8 mouse cellular contexts compared by ENCODE assay signal in genomic region chr15:32243096-32243785, GRCm38 (mm10). TPM values are rescaled to one million over a fixed set of nuclear protein-coding genes. Genes with fewer than 3 reads are reported as not detected.
DNase-seq lines count a peak whose midpoint lies in the region; ATAC-seq lines count a peak whose summit lies in the region.

No protein-coding gene starts in this region.

- H3K9me3 ChIP-seq in embryonic facial prominence, embryonic 14.5 days (ENCODE audit: control insufficient read depth, low read length) = no peaks in the 10 kb centered on the region
- H3K9me3 ChIP-seq in heart, embryonic 15.5 days (replicated peaks) = no peaks in the 10 kb centered on the region

- peaks cover 14% of the 10 kb centered on the region for H3K36me3 ChIP-seq in embryonic facial prominence, embryonic 14.5 days (ENCODE audit: control insufficient read depth, insufficient read depth, low read length)
- H3K36me3 ChIP-seq in heart, embryonic 15.5 days = peaks cover 7% of the 10 kb centered on the region; the same call in 1 of the 2 replicates

- intact Hi-C loops in left cerebral cortex, postnatal 4 days (cut with DNase I) = loop anchor here (10.0 kb wide), 1 partner anchor 628 kb away; no protein-coding TSS in a partner anchor

- no peak for ATAC-seq in embryonic facial prominence, embryonic 14.5 days (ENCODE audit: low read depth)
- ATAC-seq in heart, embryonic 15.5 days (replicated peaks; ENCODE audit: insufficient number of reproducible peaks, insufficient read depth, low FRiP score, low read depth) = no peak
- ATAC-seq in megakaryocyte, adult 5-6 weeks (ENCODE audit: poor library complexity, severe bottlenecking) = no peak

- peak; percentile 68 for DNase-seq in adipocyte (ENCODE audit: low spot score)
- peak; percentile 89 for DNase-seq in embryonic facial prominence, embryonic 14.5 days (ENCODE audit: low spot score)
- DNase-seq in kidney, postnatal 14 days = peak; percentile 82
- peak; percentile 62 to 74 for DNase-seq in lung, postnatal 4 days
- DNase-seq in left cerebral cortex, adult 18-20 months (ENCODE audit: low spot score in 2 of 2) = no peak
- no peak for DNase-seq in left cerebral cortex, postnatal 4 days

- peaks cover 19% of the 10 kb centered on the region; the same call in 1 of the 2 replicates for H3K4me1 ChIP-seq in embryonic facial prominence, embryonic 14.5 days (ENCODE audit: control insufficient read depth, insufficient read depth, low read length)
- peaks cover 18% of the 10 kb centered on the region for H3K4me1 ChIP-seq in heart, embryonic 15.5 days (replicated peaks)

- peak overlapping the region; percentile 86 for H3K27ac ChIP-seq in embryonic facial prominence, embryonic 14.5 days (replicated peaks; ENCODE audit: low read depth, low read length)
- H3K27ac ChIP-seq in heart, embryonic 15.5 days = peak overlapping the region; percentile 69

- H3K9ac ChIP-seq in embryonic facial prominence, embryonic 14.5 days (ENCODE audit: low read depth, low read length) = peak overlapping the region; percentile 78
- peak overlapping the region; percentile 57; the same call in 1 of the 2 replicates for H3K9ac ChIP-seq in heart, embryonic 15.5 days

- H3K4me3 ChIP-seq in embryonic facial prominence, embryonic 14.5 days (ENCODE audit: low read depth, low read length) = peak overlapping the region; percentile 74
- H3K4me3 ChIP-seq in heart, embryonic 15.5 days = peak overlapping the region; percentile 57

- no peaks in the 10 kb centered on the region for H3K27me3 ChIP-seq in embryonic facial prominence, embryonic 14.5 days (replicated peaks; ENCODE audit: control insufficient read depth, insufficient read depth, low read length)
- no peaks in the 10 kb centered on the region for H3K27me3 ChIP-seq in heart, embryonic 15.5 days

- 58% methylated on average over 12 of the region's 12 CpGs for WGBS in embryonic facial prominence, embryonic 14.5 days
- WGBS in heart, embryonic 15.5 days = 43% methylated on average over 12 of the region's 12 CpGs

- peak overlapping the region; percentile 91 for H3K4me2 ChIP-seq in embryonic facial prominence, embryonic 14.5 days (ENCODE audit: low read depth, low read length)
- peak overlapping the region; percentile 87 for H3K4me2 ChIP-seq in heart, embryonic 15.5 days

RNA-seq across cellular contexts. Expression of gene Sema5a, which starts 1.4 kb away (rescaled TPM):
- polyA plus RNA-seq in embryonic facial prominence, embryonic 14.5 days (2014; fragmentation: Nextera tagmentation; extraction: Ambion mirVana) = 26.7 and 27.6 TPM in 2 replicates
- 6.5 and 10.2 TPM in 2 replicates for polyA plus RNA-seq in heart, embryonic 15.5 days (2015; fragmentation: Nextera tagmentation; extraction: Ambion mirVana)
- 10 to 100 TPM; 15.5 to 18.0 TPM for total RNA-seq in left cerebral cortex, adult 18-20 months (2021)
- total RNA-seq in left cerebral cortex, postnatal 4 days (2021) = 10 to 100 TPM; 21.2 to 26.5 TPM
- total RNA-seq in megakaryocyte, adult 5-6 weeks (2015) = 0.02 and 0.04 TPM in 2 replicates
- total RNA-seq in megakaryocyte, adult 5-6 weeks (2017) = 0.07 and 0.12 TPM in 2 replicates

Comparison
In these comparisons a context has a peak if more than half of its experiments do, and no peak if none do; other contexts are left out.
1. DNase-seq: peak in adipocyte (single experiment), embryonic facial prominence, embryonic 14.5 days (single experiment), kidney, postnatal 14 days (single experiment) and lung, postnatal 4 days (2 of 2); none in left cerebral cortex, adult 18-20 months (0 of 2) and left cerebral cortex, postnatal 4 days (single experiment).
2. RNA of gene Sema5a, which starts 1.4 kb away (total RNA-seq): 21.2 to 26.5 TPM in left cerebral cortex, postnatal 4 days and 15.5 to 18.0 TPM in left cerebral cortex, adult 18-20 months; 0.02 to 0.12 TPM in megakaryocyte, adult 5-6 weeks; every median in the first group is over 10 times any median in the second.